Mouse (Mus musculus) MEL (cell line): ENCODE data around the gene Tppp2. TPM values are rescaled to one million over a fixed set of nuclear protein-coding genes. Genes with fewer than 3 reads are reported as not detected.

Experiments
- DNase-seq: peaks from one replicate; pipeline ENCODE4 v3.0.0; 2011; ENCODE audit warnings: low read depth, low spot score
- H3K27ac ChIP-seq: 2 replicates; pipeline ENCODE4 v1.5.1; 2012; ENCODE audit warnings: low read depth, mild to moderate bottlenecking, control low read depth, low read length, moderate library complexity; ENCODE audit not compliant: control insufficient read depth
- H3K27me3 ChIP-seq, 2 experiments: fragments of 150-350 bp in 1 of 2; sonication (generic) in 1 of 2; 2 replicates each; pipeline ENCODE4 v1.6.1; 2012; ENCODE audit warnings: low read length in 2 of 2, mild to moderate bottlenecking in 2 of 2, improper control_type of control experiment in 1 of 2, moderate library complexity in 1 of 2; ENCODE audit not compliant: insufficient read depth in 2 of 2, control insufficient read depth in 1 of 2
- H3K36me3 ChIP-seq, 2 experiments: 2 replicates each; pipeline ENCODE4 v1.6.1; 2012 to 2014; ENCODE audit warnings: low read length in 2 of 2, improper control_type of control experiment in 1 of 2, inconsistent platforms in 1 of 2, mild to moderate bottlenecking in 1 of 2; ENCODE audit not compliant: insufficient read depth in 2 of 2, control insufficient read depth in 1 of 2
- H3K4me1 ChIP-seq, 2 experiments: fragments of 150-350 bp in 1 of 2; sonication (generic) in 1 of 2; 2 replicates each; pipeline ENCODE4 v1.6.1; 2012; ENCODE audit warnings: low read length in 2 of 2, improper control_type of control experiment in 1 of 2, mild to moderate bottlenecking in 1 of 2; ENCODE audit not compliant: insufficient read depth in 2 of 2, control insufficient read depth in 1 of 2
- H3K4me3 ChIP-seq, 2 experiments: fragments of 150-350 bp in 1 of 2; sonication (generic) in 1 of 2; 2 replicates each; pipeline ENCODE4 v1.5.1; 2012; ENCODE audit warnings: low read depth in 2 of 2, low read length in 2 of 2, mild to moderate bottlenecking in 2 of 2, moderate library complexity in 2 of 2, control low read depth in 1 of 2, improper control_type of control experiment in 1 of 2; ENCODE audit not compliant: control insufficient read depth in 1 of 2, insufficient read depth in 1 of 2
- H3K79me2 ChIP-seq: 2 replicates; pipeline ENCODE4 v1.6.1; 2012; ENCODE audit warnings: mild to moderate bottlenecking, low read length, moderate library complexity; ENCODE audit not compliant: control insufficient read depth, poor library complexity, insufficient read depth
- H3K9ac ChIP-seq: 2 replicates; pipeline ENCODE4 v1.6.1; 2012; ENCODE audit warnings: low read depth, mild to moderate bottlenecking, control low read depth, low read length, moderate library complexity; ENCODE audit not compliant: control insufficient read depth, poor library complexity, severe bottlenecking
- H3K9me3 ChIP-seq: fragments of 150-350 bp; sonication (generic); replicated peaks from 2 replicates; pipeline ENCODE4 v1.6.1; 2012; ENCODE audit warnings: mild to moderate bottlenecking, low read length, improper control_type of control experiment, moderate library complexity; ENCODE audit not compliant: insufficient read depth
- CTCF ChIP-seq, 3 experiments: IDR thresholded peaks in 2 of 3; conservative IDR thresholded peaks in 1 of 3; 2 replicates each; pipeline ENCODE4 v1.5.1; 2011 to 2012; ENCODE audit warnings: low read length in 3 of 3, low read depth in 2 of 3, mild to moderate bottlenecking in 2 of 3, improper control_type of control experiment in 1 of 3, inconsistent platforms in 1 of 3, mixed read lengths in 1 of 3, moderate library complexity in 1 of 3; ENCODE audit not compliant: control insufficient read depth in 1 of 3, insufficient read depth in 1 of 3, poor library complexity in 1 of 3, severe bottlenecking in 1 of 3
- ELF1 ChIP-seq: IDR thresholded peaks from 2 replicates; pipeline ENCODE4 v1.6.1; 2014; ENCODE audit warnings: low read depth, mild to moderate bottlenecking, inconsistent platforms, low read length, improper control_type of control experiment, moderate library complexity
- EP300 ChIP-seq, 2 experiments: IDR thresholded peaks; 2 replicates each; pipeline ENCODE4 v1.6.1; 2011; ENCODE audit warnings: improper control_type of control experiment in 2 of 2, low read length in 2 of 2, low read depth in 1 of 2, mild to moderate bottlenecking in 1 of 2
- MAZ ChIP-seq: IDR thresholded peaks from 2 replicates; pipeline ENCODE4 v1.6.1; 2012; ENCODE audit warnings: low read depth, mild to moderate bottlenecking, inconsistent platforms, low read length, improper control_type of control experiment
- MYC ChIP-seq: IDR thresholded peaks from 2 replicates; pipeline ENCODE4 v1.6.1; 2011; ENCODE audit warnings: low read depth, mild to moderate bottlenecking, low read length, improper control_type of control experiment, moderate library complexity
- NELFE ChIP-seq: IDR thresholded peaks from 2 replicates; pipeline ENCODE4 v1.6.1; 2011; ENCODE audit warnings: low read depth, low read length, improper control_type of control experiment
- POLR2A ChIP-seq, 2 experiments: IDR thresholded peaks; 2 replicates each; pipeline ENCODE4 v1.6.1; 2011 to 2012; ENCODE audit warnings: low read length in 2 of 2, mild to moderate bottlenecking in 2 of 2, control low read depth in 1 of 2, improper control_type of control experiment in 1 of 2, low read depth in 1 of 2, moderate library complexity in 1 of 2; ENCODE audit not compliant: control insufficient read depth in 1 of 2, insufficient read depth in 1 of 2, poor library complexity in 1 of 2
- SIN3A ChIP-seq: IDR thresholded peaks from 2 replicates; pipeline ENCODE4 v1.6.1; 2012; ENCODE audit warnings: low read length, improper control_type of control experiment, inconsistent platforms
- TBP ChIP-seq: IDR thresholded peaks from 2 replicates; pipeline ENCODE4 v1.8.0; 2011; ENCODE audit warnings: low read depth, low read length, improper control_type of control experiment
- USF2 ChIP-seq, 2 experiments: IDR thresholded peaks; 2 replicates each; pipeline ENCODE4 v1.6.1; 2011 to 2012; ENCODE audit warnings: improper control_type of control experiment in 2 of 2, low read length in 2 of 2, borderline replicate concordance in 1 of 2, inconsistent platforms in 1 of 2, low read depth in 1 of 2, mild to moderate bottlenecking in 1 of 2; ENCODE audit not compliant: insufficient read depth in 1 of 2
- ZKSCAN1 ChIP-seq: IDR thresholded peaks from 2 replicates; pipeline ENCODE4 v1.6.1; 2012; ENCODE audit warnings: low read depth, mild to moderate bottlenecking, inconsistent platforms, low read length, improper control_type of control experiment, moderate library complexity
- ZNF384 ChIP-seq: IDR thresholded peaks from 2 replicates; pipeline ENCODE4 v1.6.1; 2012; ENCODE audit warnings: low read depth, mild to moderate bottlenecking, inconsistent platforms, low read length, improper control_type of control experiment
- polyA plus RNA-seq, 2 experiments: library from polyadenylated mRNA; stranded (reverse) in 1 of 2; unstranded in 1 of 2; fragments of >175 nt in 1 of 2; fragments of >200 nt in 1 of 2; gene quantifications; 2 replicates each; pipeline versions ENCODE4 v1.2.1 to v1.2.4; 2012; ENCODE audit warnings: low replicate concordance in 2 of 2, low read depth in 1 of 2; ENCODE audit not compliant: insufficient read length in 2 of 2, insufficient read depth in 1 of 2, missing spikeins in 1 of 2
- total RNA-seq: library from RNA; depleted of rRNA; stranded (reverse); fragments of 300-350 nt; gene quantifications from 2 replicates; pipeline ENCODE4 v1.2.3, GENCODE M21; 2012

Tppp2 gene
- total and polyA plus RNA-seq, 3 experiments, result not detected

DNA sequence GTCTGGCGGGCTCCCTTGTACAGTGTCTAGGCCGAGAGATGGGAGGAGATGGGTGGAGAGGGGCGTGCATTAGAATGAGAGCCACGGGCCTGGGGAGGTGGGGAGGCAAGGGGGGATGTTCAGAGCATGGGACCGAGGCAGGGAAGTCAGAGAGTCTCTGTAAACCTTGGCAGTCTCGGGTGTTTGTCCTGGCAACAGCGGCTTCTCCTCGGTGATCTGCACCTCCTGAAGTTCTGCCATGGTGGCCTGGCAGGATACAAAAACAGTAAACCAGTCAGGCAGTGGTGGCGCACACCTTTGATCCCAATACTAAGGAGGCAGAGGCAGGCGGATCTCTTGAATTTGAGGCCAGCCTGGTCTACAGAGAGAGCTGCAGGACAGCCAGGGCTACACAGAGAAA lies 6.9 kb upstream of the Tppp2 start:
- peaks cover 0 to 14% of the 10 kb centered on the region in 2 experiments; a peak in 2 of 4 replicates for H3K36me3 ChIP-seq
- H3K4me3 ChIP-seq, result no peak overlapping the region
- H3K9me3 ChIP-seq, result no peaks in the 10 kb centered on the region
- no peak overlapping the region for H3K9ac ChIP-seq
- DNase-seq, result no peak
- H3K4me1 ChIP-seq, result peaks cover 2 to 23% of the 10 kb centered on the region in 2 experiments
- no peak overlapping the region for H3K27ac ChIP-seq
- no peak for TF ChIP-seq MAZ
- TF ChIP-seq ELF1, result no peak
- no peaks in the 10 kb centered on the region for H3K27me3 ChIP-seq
- no peaks in the 10 kb centered on the region for H3K79me2 ChIP-seq

DNA sequence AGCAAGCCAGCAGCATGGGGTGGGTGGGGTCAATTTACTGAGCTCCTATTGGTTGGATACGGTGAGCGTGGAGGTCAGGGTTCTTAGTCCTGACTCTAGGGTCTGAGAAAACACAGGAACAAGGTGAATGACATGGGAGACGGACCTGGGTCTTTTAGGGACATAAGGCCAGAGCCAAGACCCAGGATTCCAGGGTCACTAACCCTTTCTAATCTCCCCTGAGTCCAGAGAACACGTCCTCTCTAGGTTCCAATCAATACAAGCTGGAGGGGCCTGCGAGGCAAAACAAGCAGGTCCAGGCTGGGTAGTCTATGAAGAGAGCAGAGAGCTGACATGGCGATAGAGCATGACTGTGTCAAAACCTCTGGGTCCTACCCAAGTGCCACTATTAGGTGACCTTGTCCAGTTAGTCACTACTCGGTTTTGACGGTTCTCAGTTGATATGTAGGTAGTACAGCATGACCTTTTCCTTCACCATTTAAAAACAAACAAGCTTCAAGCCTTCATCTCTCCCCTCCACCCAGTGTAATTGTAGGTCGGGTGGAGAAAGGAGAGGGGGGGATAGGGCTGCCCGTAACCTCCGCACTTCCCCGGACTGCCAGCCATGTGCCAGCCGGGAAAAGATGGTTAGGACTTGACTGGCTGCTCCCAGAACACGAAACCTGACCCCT lies 5.7 kb upstream of the Tppp2 start:
- peak overlapping the region; percentile 1; the same call in 1 of the 2 replicates for H3K27ac ChIP-seq
- peak; percentile 56 for DNase-seq
- no peaks in the 10 kb centered on the region for H3K9me3 ChIP-seq
- peak overlapping the region; percentile 70 to 97 for H3K4me3 ChIP-seq
- peaks cover 2 to 10% of the 10 kb centered on the region in 2 experiments for H3K4me1 ChIP-seq
- peaks cover 0 to 5% of the 10 kb centered on the region in 2 experiments; a peak in 2 of 4 replicates for H3K36me3 ChIP-seq
- TF ChIP-seq POLR2A (IDR thresholded peaks at IDR 0.05; ENCODE audit: control insufficient read depth in 1 of 2, insufficient read depth in 1 of 2, low read depth in 1 of 2, low read length in 2 of 2, poor library complexity in 1 of 2) (0 out of 4 replicates have a peak, but pooled peaks of 1 of the 2 experiments have one; percentile 33), SIN3A (0 out of 2 replicates have a peak, but pooled peaks have one; percentile 2), USF2 (IDR thresholded peaks at IDR 0.05; ENCODE audit: borderline replicate concordance in 1 of 2, insufficient read depth in 1 of 2, low read depth in 1 of 2, low read length in 2 of 2) (no peak), NELFE (no peak), ELF1 (no peak), ZNF384 (0 out of 2 replicates have a peak, but pooled peaks have one; percentile 12)
- H3K27me3 ChIP-seq, result no peaks in the 10 kb centered on the region
- peak overlapping the region; percentile 54 for H3K9ac ChIP-seq
- no peaks in the 10 kb centered on the region for H3K79me2 ChIP-seq

DNA sequence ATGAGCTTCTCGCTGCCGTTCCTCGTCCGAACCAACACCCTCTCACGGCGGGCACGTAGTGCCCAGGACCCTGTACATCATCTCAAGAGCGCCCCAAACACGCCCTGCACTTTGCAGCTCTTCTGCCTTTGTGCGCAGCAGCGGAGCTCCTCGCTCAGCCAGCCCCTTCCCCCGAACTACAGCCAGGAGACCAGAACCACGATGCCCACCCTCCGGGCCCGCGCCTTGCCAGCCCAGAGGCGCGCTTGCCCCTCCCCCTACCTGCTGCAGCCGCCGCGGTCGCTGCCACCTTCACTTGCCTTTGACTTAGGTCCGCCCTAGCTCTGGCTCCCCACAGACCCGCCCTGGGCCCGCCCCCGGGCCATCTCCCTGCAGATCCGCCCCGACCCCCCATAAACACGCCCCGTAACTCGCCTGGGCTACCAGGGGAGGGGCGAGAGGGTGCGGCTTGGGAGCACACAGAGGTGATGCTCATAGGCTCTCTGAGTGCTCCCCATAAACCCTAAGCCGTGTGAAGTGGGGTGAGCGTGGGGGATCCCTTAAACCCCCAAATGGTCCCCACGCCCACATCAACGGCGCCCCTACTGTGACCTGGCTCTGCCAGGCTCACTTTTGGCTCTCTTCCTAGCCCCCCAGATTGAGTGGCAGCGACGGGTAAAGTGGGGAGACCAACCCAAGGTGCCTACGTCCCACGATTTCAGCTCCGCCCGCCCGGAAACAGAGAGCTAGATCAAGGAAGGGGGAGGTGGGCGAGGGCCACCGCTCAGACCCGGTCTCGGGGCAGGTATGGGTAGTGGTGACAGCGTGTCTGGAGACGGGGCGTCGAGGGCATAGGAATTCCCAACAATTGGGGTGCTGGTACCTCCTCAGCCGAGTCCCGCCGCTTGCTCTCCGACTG lies 4.9 kb upstream of the Tppp2 start:
- DNase-seq, result peak; percentile 94
- Histone ChIP-seq H3K79me2 (no peaks in the 10 kb centered on the region), H3K4me1 (peaks cover 2 to 9% of the 10 kb centered on the region in 2 experiments), H3K4me3 (peak overlapping the region; percentile 70 to 97), H3K27ac (no peak overlapping the region; the same call in 1 of the 2 replicates), H3K36me3 (peaks cover 0 to 5% of the 10 kb centered on the region in 2 experiments; a peak in 2 of 4 replicates), H3K9me3 (no peaks in the 10 kb centered on the region), H3K9ac (peak overlapping the region; percentile 54), H3K27me3 (no peaks in the 10 kb centered on the region)
- TF ChIP-seq ZKSCAN1, result no peak
- peak; percentile 31; the same call in 1 of the 2 replicates for TF ChIP-seq TBP
- TF ChIP-seq CTCF (IDR thresholded peaks at IDR 0.05 in 2 of 3, conservative IDR thresholded peaks at IDR 0.05 in 1 of 3; ENCODE audit: control insufficient read depth in 1 of 3, insufficient read depth in 1 of 3, low read depth in 2 of 3, low read length in 3 of 3, poor library complexity in 1 of 3, severe bottlenecking in 1 of 3), result no peak
- peak; percentile 38; the same call in 1 of the 2 replicates for TF ChIP-seq SIN3A
- TF ChIP-seq POLR2A (IDR thresholded peaks at IDR 0.05; ENCODE audit: control insufficient read depth in 1 of 2, insufficient read depth in 1 of 2, low read depth in 1 of 2, low read length in 2 of 2, poor library complexity in 1 of 2), result peak in 1 of 2 experiments; percentile 8; a peak in 1 of 4 replicates
- no peak for TF ChIP-seq EP300 (IDR thresholded peaks at IDR 0.05; ENCODE audit: low read depth in 1 of 2, low read length in 2 of 2)
- TF ChIP-seq MAZ, result peak; percentile 71
- TF ChIP-seq MYC, result no peak
